Mouse (Mus musculus) kidney, adult 2 months (tissue): Measurements from ENCODE around the gene Zfp719.

ENCODE experiments used
- CTCF ChIP-seq: fragments of 200-500 bp; conservative IDR thresholded peaks from 2 replicates; pipeline ENCODE4 v1.5.1; 2011; ENCODE audit warnings: low read depth, mild to moderate bottlenecking, control low read depth, low read length, moderate library complexity, mixed read lengths; ENCODE audit not compliant: insufficient read depth, insufficient read length
- POLR2A ChIP-seq: fragments of 200-500 bp; IDR thresholded peaks from one replicate; pipeline ENCODE4 v1.6.1; 2011; ENCODE audit warnings: low read depth, low read length, control low read depth

DNA sequence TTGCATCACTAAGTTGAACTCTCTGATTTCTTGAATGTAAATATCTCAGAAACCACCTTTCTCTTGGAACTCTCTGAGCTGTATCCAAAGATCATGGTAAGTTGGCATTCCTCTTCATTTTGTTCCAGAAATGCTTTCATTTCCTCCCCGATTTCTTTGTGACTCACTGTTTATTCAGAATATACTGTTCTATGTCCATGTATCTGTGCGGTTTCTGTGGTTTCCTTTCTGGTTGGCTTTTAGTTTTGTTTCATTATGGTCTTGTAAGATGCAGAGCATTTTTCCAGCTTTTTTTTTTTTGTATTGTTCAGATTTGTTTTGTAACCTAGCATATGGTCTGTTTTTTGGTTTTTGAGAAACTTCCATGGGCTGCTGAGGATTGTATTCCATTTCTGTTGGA, 8.2 kb upstream of the Zfp719 start:
- TF ChIP-seq POLR2A (no peak), CTCF (no peak)
